Mouse (Mus musculus) ovary, adult 18-20 months (tissue): Measurements from ENCODE around the gene Wbp1l.

Experiments
- DNase-seq: peaks from one replicate; pipeline ENCODE4 v3.0.0; 2022; ENCODE audit warnings: low spot score, mixed read lengths

The Wbp1l gene

GRCm38 (mm10) chr19:46629807-46630206 is 30.9 kb downstream of the Wbp1l start:
- DNase-seq, result no peak

GRCm38 (mm10) chr19:46631637-46632036 is 32.8 kb downstream of the Wbp1l start:
- no peak for DNase-seq

DNA sequence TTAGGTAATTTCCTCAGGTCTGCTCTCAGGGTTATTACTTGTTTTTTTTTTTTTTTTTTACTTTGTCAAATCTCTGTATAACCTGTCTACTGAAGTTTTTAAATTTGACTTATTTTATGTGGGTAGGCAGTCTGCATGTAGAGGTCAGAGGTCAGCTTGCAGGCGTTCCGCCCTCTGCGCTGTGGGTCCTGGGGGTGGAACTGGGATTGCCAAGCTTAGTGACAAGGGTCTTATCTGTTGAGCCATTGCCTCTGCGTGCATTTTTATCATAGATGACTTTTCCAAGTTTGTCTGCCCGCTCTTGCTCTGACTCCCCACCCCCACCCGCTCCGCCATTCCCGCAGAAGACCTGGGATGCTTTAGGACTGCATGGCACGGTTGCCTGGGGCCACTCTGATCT is 36.9 kb downstream of the Wbp1l start:
- no peak for DNase-seq

DNA sequence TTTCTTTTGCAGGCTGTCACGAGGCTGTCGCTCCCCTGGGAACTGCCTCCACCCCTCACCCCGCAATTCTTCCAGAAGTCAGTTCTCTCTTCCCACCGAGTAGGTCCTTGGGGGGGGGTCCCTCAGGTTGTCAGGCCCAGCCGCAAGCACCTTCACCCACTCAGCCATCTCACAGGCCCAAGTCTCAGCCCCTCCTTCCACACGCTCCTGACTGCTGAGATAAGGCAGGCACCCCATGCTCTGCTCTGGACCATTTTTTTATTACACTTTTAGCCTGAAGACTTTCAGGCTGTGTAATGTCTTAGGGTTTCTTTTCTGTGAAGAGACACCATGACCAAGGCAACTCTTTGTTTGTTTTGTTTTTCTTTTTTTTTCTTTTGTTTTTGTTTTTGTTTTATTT is 38.7 kb downstream of the Wbp1l start:
- DNase-seq, result no peak

DNA sequence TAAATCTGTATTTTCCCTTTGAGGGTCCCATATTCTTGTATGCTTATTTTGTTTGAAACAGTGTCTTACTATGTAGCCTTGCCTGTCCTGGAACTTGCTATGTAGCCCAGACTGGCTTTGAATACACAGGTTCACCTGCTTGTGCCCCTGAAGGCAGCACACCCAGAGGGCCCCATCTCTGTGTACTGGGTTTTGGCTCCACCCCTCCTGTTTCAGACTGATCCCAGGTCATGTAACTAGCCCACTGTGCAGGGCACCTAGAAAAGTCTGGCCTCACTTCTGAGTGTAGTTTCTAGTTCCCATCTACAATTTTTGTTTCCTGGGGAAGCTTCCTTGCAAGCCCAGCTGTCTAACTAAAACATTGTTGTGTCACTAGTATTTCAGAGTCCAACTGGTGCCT is 40.2 kb downstream of the Wbp1l start:
- no peak for DNase-seq

- no peak for DNase-seq
These were observed 40.6 kb downstream of the Wbp1l start for GRCm38 (mm10) chr19:46639496-46639895.

GRCm38 (mm10) chr19:46640780-46641179 is 41.9 kb downstream of the Wbp1l start:
- DNase-seq, result no peak

DNA sequence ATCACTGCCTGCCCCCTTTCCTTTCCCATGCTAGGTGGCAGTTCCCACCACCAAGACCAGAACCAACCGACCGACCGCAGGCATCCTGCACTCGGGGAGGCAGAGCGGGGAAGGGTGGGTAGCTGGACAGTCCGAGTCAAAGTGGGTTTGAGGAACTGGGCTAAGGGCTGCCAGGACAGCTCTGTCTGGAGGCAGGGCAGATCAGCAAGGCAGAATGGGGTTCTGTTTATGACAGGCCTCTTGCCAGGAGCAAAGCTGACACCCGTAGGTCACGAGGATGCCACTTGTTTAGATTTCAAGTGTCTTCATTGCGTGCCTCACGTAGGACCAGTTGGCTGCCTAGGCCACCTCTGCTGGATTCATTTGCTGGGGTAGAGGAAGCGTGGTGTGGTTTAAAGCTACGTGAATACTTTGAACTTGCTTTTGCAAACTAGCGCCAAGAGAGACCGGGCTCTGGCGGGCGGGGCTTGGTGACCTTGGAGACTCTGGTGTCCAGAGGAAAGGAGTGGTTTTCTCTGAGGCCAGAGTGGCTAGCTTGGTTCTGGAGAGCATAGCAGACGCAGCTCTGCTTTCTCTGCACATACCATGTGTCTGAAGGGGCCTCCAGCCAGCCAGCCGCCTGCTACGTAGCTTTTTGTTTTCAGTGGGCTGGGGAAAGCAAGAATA is 42.7 kb downstream of the Wbp1l start:
- peak; percentile 78 for DNase-seq

- DNase-seq, result no peak
These were observed 43.4 kb downstream of the Wbp1l start for GRCm38 (mm10) chr19:46642136-46642753.

DNA sequence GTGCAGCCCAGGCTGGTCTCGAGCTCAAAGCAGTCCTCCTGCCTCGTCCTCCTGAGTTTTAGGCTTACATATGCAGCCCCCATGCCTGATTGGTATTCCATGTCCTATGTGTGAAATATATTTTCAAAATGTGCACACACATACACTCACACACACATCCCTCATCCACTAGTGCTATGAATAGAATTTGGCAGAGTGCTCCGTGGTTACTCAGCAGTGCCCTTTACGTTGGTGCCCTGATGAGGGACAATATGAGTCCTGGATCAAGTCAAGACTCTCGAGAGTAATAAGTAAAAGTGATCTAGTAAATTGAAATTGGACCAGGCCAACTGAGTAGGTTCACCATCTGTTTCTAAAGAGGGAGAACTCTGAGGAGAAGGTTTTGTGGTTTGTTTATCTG is 44.4 kb downstream of the Wbp1l start:
- DNase-seq, result no peak

DNA sequence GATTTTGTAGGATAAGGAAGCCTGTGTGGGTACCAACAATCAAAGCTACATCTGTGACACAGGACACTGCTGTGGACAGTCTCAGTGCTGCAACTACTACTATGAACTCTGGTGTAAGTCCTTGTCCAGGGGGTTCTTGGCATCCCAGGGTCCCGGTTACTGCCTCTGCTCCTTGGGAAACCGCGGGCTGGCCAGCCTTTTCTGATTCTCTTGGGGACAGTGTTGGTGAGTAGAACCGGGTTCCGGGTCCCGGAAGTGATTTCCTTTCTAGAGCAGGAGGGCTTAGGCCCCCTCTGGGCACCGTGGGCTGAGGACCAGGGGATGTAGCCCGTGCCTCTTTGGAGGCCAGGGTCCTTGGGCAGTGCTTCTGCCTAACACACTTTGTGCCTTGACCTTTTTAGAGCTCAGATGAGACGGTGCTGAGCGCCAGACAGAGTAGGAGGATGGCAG is 45.5 kb downstream of the Wbp1l start:
- no peak for DNase-seq

- peak; percentile 68 for DNase-seq
These were observed 46.1 kb downstream of the Wbp1l start for GRCm38 (mm10) chr19:46644793-46645602.

- DNase-seq, result peak; percentile 48
These were observed 47.2 kb downstream of the Wbp1l start for GRCm38 (mm10) chr19:46646041-46646481.

DNA sequence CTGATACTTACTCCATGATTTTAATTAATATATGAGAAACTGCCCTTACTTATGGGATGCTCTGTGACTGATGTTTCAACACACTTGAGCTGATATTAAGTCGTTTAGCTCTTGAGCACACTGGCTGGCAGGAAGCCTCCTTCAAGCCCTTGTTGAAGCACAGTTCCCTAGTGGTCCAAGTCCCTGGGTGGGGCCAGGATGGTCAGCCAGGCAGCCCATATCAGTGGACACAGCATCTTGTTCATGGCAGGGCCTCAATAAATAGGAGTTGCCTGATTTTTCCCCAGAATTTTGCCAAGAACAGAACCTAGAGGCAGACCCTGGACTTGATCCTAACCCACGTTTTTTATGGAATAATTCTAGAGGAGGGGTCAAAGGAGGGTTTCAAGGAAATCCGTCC is 48.4 kb downstream of the Wbp1l start:
- DNase-seq, result no peak

DNA sequence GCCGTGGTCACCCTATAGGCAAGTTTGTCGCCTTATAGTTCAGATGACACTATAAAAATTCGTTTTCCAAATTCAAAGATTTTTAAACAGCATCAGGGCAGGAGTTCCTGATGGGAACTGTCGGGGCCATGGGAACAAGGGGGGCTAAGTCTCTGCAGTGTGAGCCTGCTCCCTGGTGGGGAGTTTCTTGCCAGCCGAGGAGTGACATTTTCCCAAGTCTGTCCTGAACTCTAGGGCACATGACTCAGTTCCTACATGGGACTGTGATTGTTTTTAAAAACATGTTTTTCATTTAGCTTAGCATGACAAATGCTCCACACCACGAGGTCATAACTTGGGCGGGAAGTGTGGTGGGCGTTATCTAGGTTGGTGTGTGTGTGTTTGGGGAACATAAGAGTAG is 49.0 kb downstream of the Wbp1l start:
- peak; percentile 46 for DNase-seq

- no peak for DNase-seq
These were observed 49.7 kb downstream of the Wbp1l start for GRCm38 (mm10) chr19:46648565-46648964.

- no peak for DNase-seq
These were observed 54.3 kb downstream of the Wbp1l start for GRCm38 (mm10) chr19:46653188-46653587.

- DNase-seq, result no peak
These were observed 54.8 kb downstream of the Wbp1l start for GRCm38 (mm10) chr19:46653616-46654235.

DNA sequence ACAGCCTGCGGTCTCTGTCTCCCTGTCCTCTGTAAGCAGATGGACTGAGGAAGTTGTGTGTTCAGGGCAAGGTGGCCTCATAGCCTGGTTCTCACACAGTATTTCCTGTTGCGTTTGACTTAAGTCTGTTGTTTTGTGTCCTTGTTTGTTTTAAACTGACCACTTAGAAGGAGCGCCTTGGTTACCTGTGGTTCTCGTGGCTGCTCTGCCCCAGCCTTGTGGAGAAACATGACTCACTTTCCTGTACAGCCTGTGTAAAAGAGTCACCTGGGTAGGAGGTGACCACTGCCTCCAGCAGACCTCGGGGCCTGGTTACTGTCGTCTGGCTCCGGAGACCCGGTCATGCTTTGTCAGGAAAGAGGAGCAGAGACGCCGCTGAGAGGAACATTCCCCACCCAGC is 56.7 kb downstream of the Wbp1l start:
- DNase-seq, result no peak

GRCm38 (mm10) chr19:46656151-46656840 is 57.4 kb downstream of the Wbp1l start:
- no peak for DNase-seq

DNA sequence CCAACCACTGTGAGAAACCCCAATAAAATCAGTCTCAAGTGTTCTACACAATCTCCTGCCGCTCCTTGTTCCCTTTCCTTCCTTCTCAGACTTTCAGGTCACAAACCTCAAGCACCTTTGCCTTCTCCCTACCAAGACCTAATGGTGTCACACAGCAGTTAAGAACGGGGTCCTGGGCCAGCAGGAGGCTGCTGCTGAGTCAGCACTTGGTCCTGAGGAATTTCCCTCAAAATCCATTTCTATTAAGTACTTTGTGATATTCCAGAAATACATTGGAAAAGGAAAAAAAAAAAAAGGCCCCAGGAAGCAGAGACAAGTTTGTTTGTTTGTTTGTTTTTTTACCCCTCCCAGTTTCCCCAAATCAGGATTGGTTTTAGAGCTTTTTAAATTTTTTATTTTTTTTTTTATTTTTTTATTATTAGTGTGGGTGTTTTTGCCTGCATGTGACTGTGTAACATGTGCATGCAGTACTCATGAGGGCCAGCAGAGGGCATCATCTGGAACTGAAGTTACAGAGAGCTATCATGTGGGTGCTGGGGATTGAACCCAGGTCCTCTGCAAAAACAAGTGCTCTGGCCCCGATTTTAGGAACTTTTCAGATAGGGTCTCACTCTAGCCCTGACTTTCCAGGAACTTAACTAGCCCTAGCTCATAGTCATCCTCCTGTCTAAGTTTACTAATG is 58.6 kb downstream of the Wbp1l start:
- no peak for DNase-seq
